Mouse (Mus musculus) c-Kit-negative CD71-positive TER-119-positive erythroid progenitor cells, embryonic 14.5 days (primary cell): ENCODE results near the gene Zbtb2.
A peak's percentile ranks its signal among the peaks of the same experiment; 100 is the strongest.

Experiments used
- DNase-seq: peaks from one replicate; pipeline ENCODE4 v3.0.0-alpha.2; 2013; ENCODE audit warnings: low read depth, low spot score

Zbtb2 gene

GRCm38 (mm10) chr10:4386609-4387591 lies 1.0 kb downstream of the Zbtb2 start:
- DNase-seq = peak; percentile 90

GRCm38 (mm10) chr10:4384244-4384643 lies 3.7 kb downstream of the Zbtb2 start:
- DNase-seq = no peak

GRCm38 (mm10) chr10:4380748-4381147 lies 7.2 kb downstream of the Zbtb2 start:
- DNase-seq = no peak

- DNase-seq = no peak
Observed at GRCm38 (mm10) chr10:4376931-4377330, 11.0 kb downstream of the Zbtb2 start.

GRCm38 (mm10) chr10:4376461-4376860 lies 11.4 kb downstream of the Zbtb2 start:
- no peak for DNase-seq

- no peak for DNase-seq
Observed at GRCm38 (mm10) chr10:4375267-4375666, 12.6 kb downstream of the Zbtb2 start.

GRCm38 (mm10) chr10:4374734-4375133 lies 13.2 kb downstream of the Zbtb2 start:
- no peak for DNase-seq

- no peak for DNase-seq
Observed at GRCm38 (mm10) chr10:4374239-4374638, 13.7 kb downstream of the Zbtb2 start.

GRCm38 (mm10) chr10:4373558-4373957 lies 14.3 kb downstream of the Zbtb2 start:
- no peak for DNase-seq

- DNase-seq = no peak
Observed at GRCm38 (mm10) chr10:4372011-4372410, 15.9 kb downstream of the Zbtb2 start.

- DNase-seq = no peak
Observed at GRCm38 (mm10) chr10:4370105-4370504, 17.8 kb downstream of the Zbtb2 start.

- DNase-seq = no peak
Observed at GRCm38 (mm10) chr10:4364618-4365017, 23.3 kb downstream of the Zbtb2 start.

GRCm38 (mm10) chr10:4357435-4357834 lies 30.5 kb downstream of the Zbtb2 start:
- no peak for DNase-seq

- DNase-seq = no peak
Observed at GRCm38 (mm10) chr10:4356640-4357039, 31.3 kb downstream of the Zbtb2 start.

GRCm38 (mm10) chr10:4355882-4356451 lies 31.9 kb downstream of the Zbtb2 start:
- no peak for DNase-seq

- DNase-seq = no peak
Observed at GRCm38 (mm10) chr10:4354371-4355260, 33.3 kb downstream of the Zbtb2 start.

GRCm38 (mm10) chr10:4347591-4347990 lies 40.3 kb downstream of the Zbtb2 start:
- DNase-seq = no peak

GRCm38 (mm10) chr10:4347136-4347492 lies 40.8 kb downstream of the Zbtb2 start:
- DNase-seq = no peak

GRCm38 (mm10) chr10:4346489-4347135 lies 41.3 kb downstream of the Zbtb2 start:
- DNase-seq = peak; percentile 72

- no peak for DNase-seq
Observed at GRCm38 (mm10) chr10:4341430-4341829, 46.5 kb downstream of the Zbtb2 start.

- no peak for DNase-seq
Observed at GRCm38 (mm10) chr10:4338863-4339461, 48.9 kb downstream of the Zbtb2 start.
